Mouse (Mus musculus) intestine, embryonic 16.5 days (tissue): ENCODE measurements around the gene Igtp. TPM values are rescaled to one million over a fixed set of nuclear protein-coding genes. Genes with fewer than 3 reads are reported as not detected.
"Not testable (repeated sequence)": the region's sequence is repeated elsewhere in the genome, so short reads cannot be mapped to it uniquely, and the experiment has no call there.

Experiments
- ATAC-seq: fragments of 200-750 bp; cut with Nextera tagmentation; 2 replicates; pipeline ENCODE4 v1.8.0; 2017; ENCODE audit warnings: moderate TSS enrichment, moderate library complexity
- H3K27ac ChIP-seq: fragments of 300-500 bp; sonication (generic); 2 replicates; pipeline ENCODE4 v1.5.1; 2014; ENCODE audit warnings: mild to moderate bottlenecking, low read length
- H3K27me3 ChIP-seq: fragments of 300-500 bp; sonication (generic); replicated peaks from 2 replicates; pipeline ENCODE4 v1.6.1; 2014; ENCODE audit warnings: low read length, control low read depth, mixed read lengths; ENCODE audit not compliant: control insufficient read depth, insufficient read depth
- H3K36me3 ChIP-seq: fragments of 300-500 bp; sonication (generic); 2 replicates; pipeline ENCODE4 v1.6.1; 2014; ENCODE audit warnings: low read length, control low read depth; ENCODE audit not compliant: control insufficient read depth, insufficient read depth
- H3K4me1 ChIP-seq: fragments of 300-500 bp; sonication (generic); 2 replicates; pipeline ENCODE4 v1.6.1; 2014; ENCODE audit warnings: low read length, control low read depth, mixed read lengths; ENCODE audit not compliant: control insufficient read depth, insufficient read depth
- H3K4me2 ChIP-seq: fragments of 300-500 bp; sonication (generic); 2 replicates; pipeline ENCODE4 v1.6.1; 2014; ENCODE audit warnings: low read depth, low read length, control low read depth
- H3K4me3 ChIP-seq: fragments of 300-500 bp; sonication (generic); 2 replicates; pipeline ENCODE4 v1.5.1; 2014; ENCODE audit warnings: mild to moderate bottlenecking, low read length
- H3K9ac ChIP-seq: fragments of 300-500 bp; sonication (generic); 2 replicates; pipeline ENCODE4 v1.6.1; 2014; ENCODE audit warnings: low read depth, low read length
- H3K9me3 ChIP-seq: fragments of 300-500 bp; sonication (generic); 2 replicates; pipeline ENCODE4 v1.6.1; 2016; ENCODE audit warnings: low read length, control low read depth; ENCODE audit not compliant: control insufficient read depth
- WGBS: fragments of 180-500 bp; shearing (Covaris S2); extraction: QIAGEN DNeasy Blood & Tissue Kit; methylation state at CpG from one replicate; pipeline ENCODE4 v1.1.7; 2014; 5-methylcytosine and 5-hydroxymethylcytosine counted together
- polyA plus RNA-seq: library from polyadenylated mRNA; unstranded; fragments of >200 nt; fragmentation: Nextera tagmentation; extraction: Ambion mirVana; gene quantifications from 2 replicates; pipeline ENCODE4 v1.2.1, GENCODE M21; 2015

Igtp gene
- 4.5 and 4.6 TPM in 2 replicates for polyA plus RNA-seq

GRCm38 (mm10) chr11:58199229-58200037, at the start of gene Igtp, which contains the start of gene Irgm2:
TSS of gene Igtp (plus strand) at chr11:58199556.
TSS of gene Irgm2 (plus strand) at chr11:58199618.
- H3K9me3 ChIP-seq, H3K36me3 ChIP-seq, H3K4me1 ChIP-seq, H3K27me3 ChIP-seq: not testable (repeated sequence)
- peak within 1 kb of the TSS; percentile 78 for H3K4me2 ChIP-seq
- 8% methylated on average over 12 of the region's 15 CpGs for WGBS
- peak within 1 kb of the TSS; percentile 70 for H3K4me3 ChIP-seq
- ATAC-seq: peak; percentile 96
- peak within 1 kb of the TSS; percentile 61 for H3K27ac ChIP-seq
- peak within 1 kb of the TSS; percentile 75 for H3K9ac ChIP-seq

DNA sequence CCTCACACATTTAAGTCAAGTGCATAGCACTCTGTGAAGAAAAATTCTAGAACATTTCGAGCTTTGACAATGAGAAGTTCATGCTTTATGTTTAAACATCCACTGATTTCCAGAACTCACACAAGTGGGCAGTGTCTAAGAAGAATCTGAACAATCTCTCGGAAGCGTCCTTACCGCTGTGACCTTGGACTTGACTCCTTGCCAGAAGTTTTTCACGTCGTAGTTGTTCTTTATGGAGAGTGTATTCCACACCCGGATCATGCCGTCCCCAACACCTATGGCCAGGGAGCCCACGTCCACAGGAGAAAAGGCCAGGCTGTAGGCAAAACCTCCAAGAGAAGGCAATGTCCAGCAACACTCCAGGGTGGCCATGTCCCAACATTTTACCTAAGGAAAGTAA, 43.9 kb upstream of the Igtp start:
- Histone ChIP-seq H3K4me3 (no peak overlapping the region), H3K4me2 (no peak overlapping the region), H3K27me3 (no peaks in the 10 kb centered on the region), H3K9me3 (no peaks in the 10 kb centered on the region), H3K27ac (no peak overlapping the region), H3K4me1 (no peaks in the 10 kb centered on the region), H3K36me3 (peaks cover 8% of the 10 kb centered on the region), H3K9ac (no peak overlapping the region)
- 82% methylated on average over 9 of the region's 9 CpGs for WGBS
- no peak for ATAC-seq

DNA sequence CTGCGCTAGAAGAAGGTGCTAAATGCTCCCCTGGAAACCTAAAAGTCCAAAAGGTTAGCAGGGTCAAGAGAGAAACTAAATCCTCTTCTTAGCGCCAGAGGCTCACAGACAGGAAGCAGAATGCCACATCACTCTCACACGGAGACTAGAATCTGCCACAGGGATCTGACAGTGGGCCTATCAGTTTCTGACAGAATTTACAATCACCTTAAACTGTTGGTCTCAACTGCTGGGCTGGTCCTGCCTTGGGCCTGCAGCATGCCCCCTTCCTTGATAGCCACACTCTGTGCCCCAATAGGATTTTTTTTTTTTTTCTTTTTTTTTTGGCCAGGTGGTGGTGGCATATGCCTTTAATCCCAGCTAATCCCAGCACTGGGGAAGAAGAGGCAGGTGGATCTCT, 42.5 kb upstream of the Igtp start:
- Histone ChIP-seq H3K27ac (no peak overlapping the region), H3K4me1 (no peaks in the 10 kb centered on the region), H3K9ac (no peak overlapping the region), H3K4me3 (no peak overlapping the region), H3K27me3 (no peaks in the 10 kb centered on the region), H3K9me3 (no peaks in the 10 kb centered on the region), H3K4me2 (no peak overlapping the region), H3K36me3 (peaks cover 5% of the 10 kb centered on the region)
- 77% methylated on average over 3 of the region's 3 CpGs for WGBS
- no peak for ATAC-seq

DNA sequence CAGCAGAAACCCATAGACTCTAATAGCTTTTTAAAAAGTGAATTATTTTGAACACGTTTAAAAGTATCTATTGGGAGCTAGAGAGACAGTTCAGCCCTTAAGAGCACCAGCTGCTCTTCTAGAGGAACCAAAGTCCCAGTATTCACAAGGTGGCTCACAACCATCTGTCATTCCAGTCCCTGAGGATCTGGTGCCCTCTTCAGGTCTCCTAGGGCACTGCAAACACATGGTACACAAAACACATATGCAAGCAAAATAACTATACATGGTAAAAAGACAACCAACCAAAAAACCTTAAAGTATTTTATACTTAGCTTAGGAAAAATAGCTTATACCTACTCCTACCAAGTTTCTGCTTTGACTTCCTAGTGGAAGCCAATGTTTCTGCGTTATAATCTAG, 34.3 kb upstream of the Igtp start:
- peaks cover 10% of the 10 kb centered on the region for H3K36me3 ChIP-seq
- H3K4me3 ChIP-seq: no peak overlapping the region
- no peak overlapping the region for H3K27ac ChIP-seq
- no peak overlapping the region for H3K9ac ChIP-seq
- H3K9me3 ChIP-seq: no peaks in the 10 kb centered on the region
- H3K27me3 ChIP-seq: no peaks in the 10 kb centered on the region
- ATAC-seq: no peak
- whole genome bisulfite sequencing: 98% methylated on average over 2 of the region's 2 CpGs
- peaks cover 6% of the 10 kb centered on the region; the same call in 1 of the 2 replicates for H3K4me1 ChIP-seq
- no peak overlapping the region for H3K4me2 ChIP-seq

- Histone ChIP-seq H3K36me3 (peaks cover 10% of the 10 kb centered on the region), H3K9me3 (no peaks in the 10 kb centered on the region), H3K27ac (peak overlapping the region; percentile 74), H3K4me2 (peak overlapping the region; percentile 74), H3K4me1 (peaks cover 8% of the 10 kb centered on the region; the same call in 1 of the 2 replicates), H3K9ac (peak overlapping the region; percentile 89), H3K27me3 (no peaks in the 10 kb centered on the region), H3K4me3 (peak overlapping the region; percentile 94)
- under 1% methylated on average over 8 of the region's 8 CpGs for WGBS
- ATAC-seq: no peak
Observed at GRCm38 (mm10) chr11:58167822-58168166, 31.6 kb upstream of the Igtp start.

DNA sequence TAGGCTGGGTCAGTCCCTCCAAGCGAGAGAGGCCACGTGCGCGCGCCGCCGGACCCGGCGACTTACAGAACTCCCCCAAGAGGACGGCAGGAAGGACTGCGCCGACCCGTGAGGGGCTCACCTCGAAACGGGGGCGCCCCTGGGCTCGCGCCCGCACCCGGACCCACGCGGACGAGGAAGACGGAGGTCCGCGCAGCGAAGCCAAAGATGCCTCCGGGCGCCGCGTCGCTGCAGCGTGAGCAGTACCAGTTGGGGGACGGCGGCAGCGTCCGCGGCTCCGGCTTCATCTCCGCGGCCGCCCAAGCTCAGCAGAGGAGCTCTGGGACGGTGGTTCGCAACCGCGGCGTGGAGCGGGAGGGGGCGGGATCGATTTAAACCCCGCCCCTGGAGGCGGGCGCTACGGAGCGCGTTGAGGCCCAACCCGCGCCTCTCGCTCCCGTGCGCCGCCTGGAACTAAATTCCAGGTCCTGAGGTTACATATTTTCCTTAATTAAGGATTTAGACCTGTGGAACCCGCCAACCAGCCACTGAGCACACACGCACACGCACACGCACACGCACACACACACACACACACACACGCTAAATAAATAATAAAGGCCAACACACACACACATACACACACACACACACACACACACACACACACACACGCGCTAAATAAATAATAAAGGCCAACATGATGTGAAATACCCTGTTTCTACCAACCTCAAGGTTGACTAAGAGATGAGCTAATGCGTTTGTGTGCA, 31.0 kb upstream of the Igtp start, which contains the start of gene Gemin5:
TSS of gene Gemin5 (minus strand) at position 373 of the 749 bp plus-strand sequence.
- Histone ChIP-seq H3K36me3 (peaks cover 12% of the 10 kb centered on the region), H3K27ac (peak within 1 kb of the TSS; percentile 74), H3K4me1 (peaks cover 8% of the 10 kb centered on the region; the same call in 1 of the 2 replicates), H3K9ac (peak within 1 kb of the TSS; percentile 89), H3K4me2 (peak within 1 kb of the TSS; percentile 74), H3K4me3 (peak within 1 kb of the TSS; percentile 94), H3K9me3 (no peaks in the 10 kb centered on the region), H3K27me3 (no peaks in the 10 kb centered on the region)
- under 1% methylated on average over 69 of the region's 71 CpGs for WGBS
- ATAC-seq: peak; percentile 87

- no peak for ATAC-seq
- no peak overlapping the region for H3K9ac ChIP-seq
- no peaks in the 10 kb centered on the region for H3K9me3 ChIP-seq
- H3K27ac ChIP-seq: no peak overlapping the region
- 56% methylated on average over 4 of the region's 4 CpGs for WGBS
- peaks cover 8% of the 10 kb centered on the region; the same call in 1 of the 2 replicates for H3K4me1 ChIP-seq
- no peak overlapping the region for H3K4me2 ChIP-seq
- H3K36me3 ChIP-seq: peaks cover 13% of the 10 kb centered on the region
- H3K27me3 ChIP-seq: no peaks in the 10 kb centered on the region
- no peak overlapping the region for H3K4me3 ChIP-seq
Observed at GRCm38 (mm10) chr11:58169666-58170065, 29.7 kb upstream of the Igtp start.

GRCm38 (mm10) chr11:58171459-58172091, 27.8 kb upstream of the Igtp start, which contains the start of gene Mrpl22:
TSS of gene Mrpl22 (plus strand) at chr11:58171661.
- Histone ChIP-seq H3K9me3 (no peaks in the 10 kb centered on the region), H3K4me1 (peaks cover 8% of the 10 kb centered on the region; the same call in 1 of the 2 replicates), H3K9ac (peak within 1 kb of the TSS; percentile 81), H3K4me2 (peak within 1 kb of the TSS; percentile 70), H3K36me3 (peaks cover 4% of the 10 kb centered on the region), H3K27ac (peak within 1 kb of the TSS; percentile 45), H3K27me3 (no peaks in the 10 kb centered on the region), H3K4me3 (peak within 1 kb of the TSS; percentile 76)
- WGBS: under 1% methylated on average over 34 of the region's 34 CpGs
- peak; percentile 75 for ATAC-seq

- Histone ChIP-seq H3K4me1 (no peaks in the 10 kb centered on the region), H3K27ac (no peak overlapping the region), H3K36me3 (peaks cover 16% of the 10 kb centered on the region), H3K27me3 (no peaks in the 10 kb centered on the region), H3K9ac (no peak overlapping the region), H3K4me3 (no peak overlapping the region), H3K4me2 (no peak overlapping the region), H3K9me3 (no peaks in the 10 kb centered on the region)
- ATAC-seq: peak; percentile 56
- 29% methylated on average over 3 of the region's 3 CpGs for WGBS
Observed at GRCm38 (mm10) chr11:58179563-58179962, 19.8 kb upstream of the Igtp start.
